Mouse (Mus musculus) G1E (cell line): Measurements from ENCODE around the gene Xpo5. TPM values are rescaled to one million over a fixed set of nuclear protein-coding genes. Genes with fewer than 3 reads are reported as not detected.

Source experiments
- ATAC-seq: 2 replicates; pipeline ENCODE4 v1.8.0; 2016; ENCODE audit warnings: mild to moderate bottlenecking; ENCODE audit not compliant: insufficient number of reproducible peaks, poor library complexity, low FRiP score, severe bottlenecking; ENCODE audit errors: extremely low read depth
- DNase-seq: peaks from one replicate; pipeline ENCODE4 v3.0.0; 2012; ENCODE audit warnings: low spot score
- H3K27me3 ChIP-seq: 2 replicates; pipeline ENCODE4 v1.6.1; 2012; ENCODE audit warnings: mild to moderate bottlenecking, low read length, inconsistent platforms; ENCODE audit not compliant: insufficient read depth
- H3K36me3 ChIP-seq: replicated peaks from 2 replicates; pipeline ENCODE3; 2012; ENCODE audit warnings: mild to moderate bottlenecking, inconsistent platforms
- H3K4me1 ChIP-seq: 2 replicates; pipeline ENCODE4 v1.6.1; 2012; ENCODE audit warnings: low read depth, low read length, inconsistent platforms, mixed read lengths; ENCODE audit not compliant: insufficient read depth
- H3K4me3 ChIP-seq: 2 replicates; pipeline ENCODE4 v1.5.1; 2012; ENCODE audit warnings: low read depth, mild to moderate bottlenecking, inconsistent platforms, low read length, moderate library complexity, mixed read lengths
- H3K9me3 ChIP-seq: replicated peaks from 2 replicates; pipeline ENCODE4 v1.6.1; 2012; ENCODE audit warnings: inconsistent platforms
- CTCF ChIP-seq: IDR thresholded peaks from 2 replicates; pipeline ENCODE4 v1.5.1; 2012; ENCODE audit warnings: low read depth, low read length, inconsistent platforms, mixed read lengths
- GATA1 ChIP-seq: IDR thresholded peaks from 2 replicates; pipeline ENCODE4 v1.6.1; 2012; ENCODE audit warnings: borderline replicate concordance, low read length, inconsistent platforms, mixed read lengths
- GATA2 ChIP-seq: IDR thresholded peaks from 2 replicates; pipeline ENCODE4 v1.6.1; 2012; ENCODE audit warnings: low read depth, low read length, inconsistent platforms, borderline replicate concordance
- POLR2AphosphoS5 ChIP-seq: IDR thresholded peaks from 2 replicates; pipeline ENCODE4 v1.6.1; 2012; ENCODE audit warnings: low read depth, low read length, inconsistent platforms; ENCODE audit not compliant: insufficient replicate concordance
- TAL1 ChIP-seq: conservative IDR thresholded peaks from 2 replicates; pipeline ENCODE4 v1.6.1; 2012; ENCODE audit warnings: low read depth, low read length, inconsistent platforms, mixed read lengths
- polyA plus RNA-seq: library from polyadenylated mRNA; stranded (reverse); fragments of >175 nt; gene quantifications from 2 replicates; pipeline ENCODE4 v1.2.3, GENCODE M21; 2012
- total RNA-seq, 2 experiments: library from RNA; stranded (forward) in 1 of 2; stranded (reverse) in 1 of 2; fragments of 200-1000 nt in 1 of 2; fragments of >200 nt in 1 of 2; fragmentation: Nextera tagmentation in 1 of 2; gene quantifications; 2 replicates each; pipeline ENCODE4 v1.2.3; 2014 to 2017

Xpo5 gene
- total and polyA plus RNA-seq, 3 experiments, result 24.8 to 65.6 (median 55.3) TPM

DNA sequence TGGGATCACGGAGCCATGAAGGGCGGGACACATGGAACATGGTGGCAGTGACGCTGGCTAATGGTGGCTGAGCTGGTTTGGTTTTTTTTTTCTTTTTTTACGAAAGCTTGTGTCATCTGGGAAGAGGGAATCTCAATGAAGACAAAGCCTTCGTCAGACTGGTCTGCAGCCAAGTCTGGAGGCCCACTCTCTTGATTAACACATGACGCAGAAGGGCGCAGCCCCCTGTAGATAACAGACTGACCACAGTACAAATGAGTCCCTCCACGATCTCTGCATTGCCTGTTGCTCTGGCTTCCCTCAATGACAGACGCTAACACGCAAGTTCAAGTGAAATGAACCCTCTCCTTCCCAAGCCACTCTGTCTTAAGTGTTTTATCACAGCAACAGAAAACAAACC is 72.9 kb downstream of the Xpo5 start:
- ATAC-seq, result no peak
- no peak overlapping the region for H3K4me3 ChIP-seq
- no peak for DNase-seq
- peaks cover 19% of the 10 kb centered on the region for H3K4me1 ChIP-seq
- TF ChIP-seq POLR2AphosphoS5, result no peak
- TF ChIP-seq GATA2, result no peak
- no peak for TF ChIP-seq GATA1
- TF ChIP-seq TAL1, result no peak
- no peak for TF ChIP-seq CTCF
- H3K9me3 ChIP-seq, result no peaks in the 10 kb centered on the region
- H3K36me3 ChIP-seq, result peaks cover 97% of the 10 kb centered on the region
- no peaks in the 10 kb centered on the region for H3K27me3 ChIP-seq

DNA sequence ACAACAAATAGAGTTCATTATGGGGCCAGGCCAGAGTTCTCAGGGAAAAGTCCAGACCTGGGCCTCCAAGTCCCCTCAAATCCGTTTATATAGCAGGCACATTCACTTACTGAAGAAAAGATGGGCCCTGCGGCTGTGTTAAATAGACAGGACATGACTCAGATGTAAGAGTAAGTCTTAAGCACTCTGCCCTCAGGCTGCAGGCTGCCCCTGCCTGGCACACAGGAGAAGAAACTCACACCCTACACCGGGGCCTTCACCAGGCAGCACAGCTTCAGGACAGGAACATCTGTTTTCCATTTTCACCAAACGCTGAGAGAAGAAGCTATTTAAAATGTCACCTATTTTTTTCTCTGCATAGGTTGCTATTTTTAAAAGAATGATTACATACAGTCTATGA is 75.0 kb downstream of the Xpo5 start:
- ATAC-seq (no peak), DNase-seq (no peak)
- peaks cover 91% of the 10 kb centered on the region for H3K36me3 ChIP-seq
- H3K4me1 ChIP-seq, result peaks cover 38% of the 10 kb centered on the region
- no peak for TF ChIP-seq POLR2AphosphoS5
- TF ChIP-seq TAL1, result no peak
- TF ChIP-seq CTCF, result no peak
- no peak for TF ChIP-seq GATA1
- no peak for TF ChIP-seq GATA2
- H3K9me3 ChIP-seq, result no peaks in the 10 kb centered on the region
- H3K4me3 ChIP-seq, result no peak overlapping the region
- no peaks in the 10 kb centered on the region for H3K27me3 ChIP-seq

DNA sequence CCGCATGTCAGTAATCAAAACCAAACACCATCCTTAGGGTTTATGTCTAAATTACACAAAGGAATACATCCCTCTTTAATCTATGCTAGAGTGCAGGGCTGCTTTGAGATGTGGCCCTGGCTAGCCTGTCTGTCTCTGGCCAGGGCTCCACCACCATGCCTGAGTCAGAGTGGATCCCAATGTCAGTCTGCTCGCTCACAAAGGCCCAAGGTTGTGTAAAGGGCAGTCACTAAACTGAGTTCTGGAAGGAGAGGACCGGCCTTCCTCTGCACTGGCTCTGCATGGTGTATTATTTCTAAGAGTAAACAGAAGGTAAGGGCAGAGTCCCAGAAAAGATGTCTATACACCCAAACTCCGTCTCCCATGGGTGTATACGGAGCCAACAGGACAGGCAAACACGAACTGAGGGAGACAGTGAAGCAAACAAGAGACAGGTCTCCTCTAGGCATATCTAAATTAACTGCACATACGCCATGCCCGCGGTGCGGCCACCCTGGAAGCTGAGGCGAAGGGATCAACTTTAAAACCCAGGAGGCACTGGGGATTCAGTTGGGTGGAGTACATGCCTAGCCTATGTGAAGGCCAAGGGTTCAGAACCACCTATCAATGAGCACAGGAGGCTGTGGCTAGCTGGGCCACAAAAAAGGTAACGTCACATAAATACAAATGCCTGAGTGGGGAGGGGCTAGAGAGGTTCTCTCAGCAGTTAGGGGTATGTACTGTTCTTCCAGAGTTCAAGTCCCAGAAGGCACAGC is 75.6 kb downstream of the Xpo5 start:
- no peak for TF ChIP-seq GATA2
- no peak for TF ChIP-seq TAL1
- no peak for TF ChIP-seq POLR2AphosphoS5
- TF ChIP-seq GATA1, result no peak
- no peak for TF ChIP-seq CTCF
- no peak for ATAC-seq
- peaks cover 85% of the 10 kb centered on the region for H3K36me3 ChIP-seq

DNA sequence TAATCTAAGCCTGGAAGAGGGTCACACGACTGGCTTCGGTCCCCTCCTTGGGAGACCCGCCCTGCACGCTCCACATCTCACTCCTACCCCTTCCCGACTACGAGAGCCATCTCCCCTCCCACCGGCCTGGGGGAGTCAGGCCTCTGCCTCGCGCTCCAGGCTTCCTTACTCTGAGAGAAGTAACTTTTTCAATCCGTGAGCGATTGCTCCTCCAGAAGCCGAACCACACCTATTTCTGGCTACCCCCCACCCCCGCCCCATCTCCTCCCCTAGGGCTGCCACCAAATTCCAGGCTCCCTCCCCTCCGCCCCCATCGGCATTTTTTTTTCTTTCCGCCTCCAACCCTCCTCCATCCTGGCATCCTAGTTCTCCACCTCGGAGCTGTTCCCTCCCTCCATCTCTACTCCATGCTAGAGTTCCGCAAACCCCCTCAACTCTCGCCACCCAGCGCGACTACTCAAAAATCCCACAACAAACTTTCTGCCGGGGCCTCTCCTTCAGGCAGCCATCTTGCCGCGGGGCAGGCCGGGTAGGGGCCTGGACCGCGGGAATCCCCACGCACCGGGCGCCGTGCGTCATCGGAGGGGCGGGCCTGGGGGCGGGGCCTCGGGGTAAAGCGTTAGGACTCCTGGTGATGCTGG is 80.0 kb downstream of the Xpo5 start, which contains the start of gene Tjap1:
Tjap1 (minus strand) TSS at position 544 of the 641 bp plus-strand sequence.
- ATAC-seq (peak; percentile 75), DNase-seq (peak; percentile 97)
- H3K9me3 ChIP-seq, result no peaks in the 10 kb centered on the region
- H3K4me1 ChIP-seq, result peaks cover 44% of the 10 kb centered on the region
- peaks cover 43% of the 10 kb centered on the region for H3K36me3 ChIP-seq
- TF ChIP-seq CTCF (no peak), GATA1 (no peak), TAL1 (no peak), POLR2AphosphoS5 (no peak), GATA2 (no peak)
- peaks cover 18% of the 10 kb centered on the region for H3K27me3 ChIP-seq
- H3K4me3 ChIP-seq, result peak within 1 kb of the TSS; percentile 77

More for the DNA sequence above, 75.6 kb downstream of the Xpo5 start:
- DNase-seq, result no peak
- Histone ChIP-seq H3K27me3 (no peaks in the 10 kb centered on the region), H3K4me3 (no peak overlapping the region), H3K9me3 (no peaks in the 10 kb centered on the region), H3K4me1 (peaks cover 41% of the 10 kb centered on the region)

DNA sequence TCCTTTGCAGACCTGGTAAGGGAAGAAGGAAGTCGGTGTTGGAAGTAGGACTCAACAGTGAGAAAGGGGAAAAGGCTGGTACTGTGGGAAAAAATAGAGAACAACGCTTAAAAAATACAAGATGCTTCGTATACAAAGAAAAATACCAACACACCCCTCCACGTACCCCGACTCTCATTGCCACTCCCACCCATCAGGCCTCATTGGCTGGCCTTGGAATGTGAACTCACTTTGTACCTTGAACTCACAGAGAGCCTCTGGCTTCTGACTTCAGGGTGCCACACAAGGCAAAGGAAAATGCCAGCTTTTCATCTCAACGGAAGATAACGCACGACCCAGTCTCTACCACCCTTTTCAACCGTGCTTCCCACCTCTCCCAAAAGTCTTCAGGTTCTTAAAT is 80.6 kb downstream of the Xpo5 start:
- TF ChIP-seq GATA1 (no peak), POLR2AphosphoS5 (no peak), GATA2 (no peak), CTCF (no peak), TAL1 (no peak)
- DNase-seq (peak; percentile 29), ATAC-seq (no peak)
- Histone ChIP-seq H3K4me3 (peak overlapping the region; percentile 77; the same call in 1 of the 2 replicates), H3K36me3 (peaks cover 38% of the 10 kb centered on the region), H3K27me3 (peaks cover 19% of the 10 kb centered on the region), H3K9me3 (no peaks in the 10 kb centered on the region), H3K4me1 (peaks cover 42% of the 10 kb centered on the region)

DNA sequence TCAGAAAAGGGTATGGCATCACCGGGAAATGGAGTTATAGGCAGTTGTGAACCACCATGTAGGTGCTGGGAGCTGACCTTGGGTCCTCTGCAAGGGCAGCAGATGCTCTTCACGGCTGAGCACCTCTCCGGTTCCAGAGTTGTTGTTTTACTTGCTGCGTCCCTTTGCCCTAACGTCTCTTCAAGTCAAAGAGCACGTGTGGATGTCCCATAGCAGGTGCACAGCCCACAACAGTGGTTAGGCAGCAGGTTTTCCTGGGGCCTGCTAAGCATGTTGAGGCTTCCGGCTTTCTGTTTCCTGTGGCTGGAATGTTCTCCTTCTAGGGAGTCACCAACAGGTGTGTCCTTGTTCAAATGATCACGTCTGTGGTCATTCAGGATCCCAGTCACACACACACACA is 81.3 kb downstream of the Xpo5 start:
- ATAC-seq (no peak), DNase-seq (no peak)
- Histone ChIP-seq H3K27me3 (peaks cover 26% of the 10 kb centered on the region), H3K36me3 (peaks cover 30% of the 10 kb centered on the region), H3K4me1 (peaks cover 42% of the 10 kb centered on the region), H3K9me3 (no peaks in the 10 kb centered on the region), H3K4me3 (no peak overlapping the region)
- no peak for TF ChIP-seq TAL1
- no peak for TF ChIP-seq CTCF
- no peak for TF ChIP-seq GATA2
- no peak for TF ChIP-seq POLR2AphosphoS5
- TF ChIP-seq GATA1, result no peak
